Mouse (Mus musculus) cerebellum, adult 8-10 months (tissue): ENCODE measurements around the gene Gpr132.

Experiments used
- DNase-seq: peaks from one replicate; pipeline ENCODE4 v3.0.0; 2022

Gene Gpr132

DNA sequence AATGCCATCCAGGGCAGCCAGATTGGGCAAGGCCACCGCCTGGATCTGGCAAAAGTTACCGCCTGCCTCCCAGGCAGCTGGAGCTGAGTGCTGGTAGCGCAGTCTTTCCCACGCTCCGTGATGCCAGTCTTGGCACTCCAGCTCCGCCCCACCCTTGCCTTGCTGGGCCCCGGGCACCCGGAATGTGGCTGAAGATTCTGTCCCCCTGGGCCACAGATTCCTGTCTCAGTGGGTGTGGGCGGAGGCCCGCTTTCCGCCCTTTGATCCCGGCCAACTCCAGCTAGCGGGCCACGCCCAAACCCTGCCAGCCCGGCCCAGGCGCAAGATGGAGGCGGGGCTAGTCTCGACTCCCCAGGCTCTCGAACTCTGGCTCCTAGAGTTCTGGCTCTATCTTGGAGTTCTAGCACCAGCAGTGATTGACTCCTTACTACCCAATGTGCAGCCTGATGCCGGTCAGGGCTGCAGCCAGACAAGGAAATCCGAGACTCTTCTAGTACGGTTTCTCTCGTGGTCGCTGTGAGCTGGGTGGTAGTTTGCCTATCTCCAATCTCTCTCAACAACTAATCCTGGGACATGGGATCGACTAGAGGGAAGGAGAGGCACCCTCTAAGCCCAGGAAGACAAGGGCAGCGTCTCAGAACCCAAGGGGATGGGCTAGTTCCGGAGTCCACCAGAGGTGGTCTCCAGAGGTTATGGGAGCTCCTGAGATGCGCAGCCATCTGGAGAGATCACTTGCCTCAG lies 8.5 kb upstream of the Gpr132 start:
- DNase-seq = no peak

- peak; percentile 85 for DNase-seq
These were observed 7.4 kb upstream of the Gpr132 start for GRCm38 (mm10) chr12:112875225-112876013.

- no peak for DNase-seq
These were observed 6.2 kb upstream of the Gpr132 start for GRCm38 (mm10) chr12:112874199-112874598.

DNA sequence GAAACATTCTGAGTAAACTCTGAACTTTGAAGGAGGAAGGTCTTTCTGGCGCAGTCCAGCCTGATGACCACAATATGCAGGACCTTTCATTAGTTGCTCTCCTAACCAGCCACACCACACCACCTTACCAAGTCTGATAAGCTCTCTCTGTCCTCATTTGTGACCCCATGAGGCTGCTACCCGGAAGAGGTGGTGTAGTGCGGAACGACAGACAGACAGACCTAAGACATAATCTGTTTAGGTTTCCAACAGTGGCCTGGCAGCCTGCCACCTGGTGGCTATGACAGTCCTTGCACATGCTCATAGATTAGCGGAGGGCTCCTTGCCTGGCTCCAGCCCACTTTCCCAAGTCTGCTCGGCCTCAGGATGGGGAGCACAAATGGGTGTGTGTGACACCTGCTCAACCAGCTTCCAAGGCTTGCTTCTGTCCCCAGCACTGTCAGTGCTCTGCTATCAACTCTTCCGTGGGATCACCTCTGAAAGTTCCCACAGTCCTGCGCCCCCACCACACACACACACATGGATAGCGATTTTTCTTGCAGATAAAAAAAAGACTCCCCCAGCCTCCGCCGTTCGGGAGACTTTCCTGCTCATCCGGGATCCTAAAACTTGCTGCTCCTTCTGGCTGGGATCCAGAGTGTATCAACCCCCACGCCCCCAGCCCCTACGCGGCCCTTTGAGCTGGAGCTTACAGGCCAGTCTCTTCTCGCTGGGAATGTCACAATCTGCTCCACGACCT lies 5.6 kb upstream of the Gpr132 start:
- DNase-seq = no peak

DNA sequence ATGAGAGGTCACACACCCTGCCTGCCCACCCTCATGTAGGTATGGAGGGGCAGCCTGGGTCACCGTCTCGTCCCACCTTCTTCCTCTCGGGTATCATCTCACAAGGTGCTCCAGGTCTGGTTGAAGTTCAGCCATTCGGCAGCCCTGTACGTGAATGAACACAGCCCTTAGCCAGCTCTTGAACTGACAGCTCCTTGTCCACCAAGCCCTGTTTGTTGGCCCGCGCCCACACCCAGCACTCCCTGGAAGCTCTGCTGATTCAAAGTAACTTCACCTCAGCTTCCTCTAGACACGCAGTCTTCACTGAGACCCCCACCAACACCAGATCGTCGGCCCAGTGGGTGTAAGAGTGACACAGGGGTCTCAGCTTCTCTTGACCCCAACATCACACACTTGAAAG lies 5.0 kb upstream of the Gpr132 start:
- DNase-seq = no peak

GRCm38 (mm10) chr12:112871272-112871671 lies 3.2 kb upstream of the Gpr132 start:
- DNase-seq = no peak

- no peak for DNase-seq
These were observed 2.7 kb upstream of the Gpr132 start for GRCm38 (mm10) chr12:112870775-112871174.

DNA sequence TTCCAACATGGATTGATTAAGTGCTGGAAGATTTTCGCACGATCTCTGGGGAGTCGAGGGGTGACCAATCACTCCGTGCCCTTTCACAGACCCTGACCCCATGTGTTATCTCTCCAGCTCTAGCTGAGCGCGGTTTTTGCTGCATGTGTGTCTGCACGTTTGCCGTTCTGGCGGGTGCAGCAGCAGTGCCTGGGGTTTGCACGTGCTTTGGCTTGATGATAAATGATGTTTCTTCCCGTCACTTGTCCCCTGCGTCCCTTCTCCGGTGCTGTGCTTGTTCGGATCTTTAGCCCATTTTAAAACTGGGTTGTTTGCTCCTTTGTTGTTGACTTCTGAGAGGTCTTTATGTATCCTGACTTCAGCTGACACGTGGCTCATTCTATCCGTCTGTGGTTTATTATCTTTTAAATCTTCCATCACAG lies 1.8 kb upstream of the Gpr132 start:
- DNase-seq = no peak

- DNase-seq = no peak
These were observed 838 bp downstream of the Gpr132 start for GRCm38 (mm10) chr12:112867106-112867674.

- no peak for DNase-seq
These were observed 1.5 kb downstream of the Gpr132 start for GRCm38 (mm10) chr12:112866467-112867080.

- DNase-seq = no peak
These were observed 3.2 kb downstream of the Gpr132 start for GRCm38 (mm10) chr12:112864804-112865203.

- no peak for DNase-seq
These were observed 6.1 kb downstream of the Gpr132 start for GRCm38 (mm10) chr12:112861911-112862321.

DNA sequence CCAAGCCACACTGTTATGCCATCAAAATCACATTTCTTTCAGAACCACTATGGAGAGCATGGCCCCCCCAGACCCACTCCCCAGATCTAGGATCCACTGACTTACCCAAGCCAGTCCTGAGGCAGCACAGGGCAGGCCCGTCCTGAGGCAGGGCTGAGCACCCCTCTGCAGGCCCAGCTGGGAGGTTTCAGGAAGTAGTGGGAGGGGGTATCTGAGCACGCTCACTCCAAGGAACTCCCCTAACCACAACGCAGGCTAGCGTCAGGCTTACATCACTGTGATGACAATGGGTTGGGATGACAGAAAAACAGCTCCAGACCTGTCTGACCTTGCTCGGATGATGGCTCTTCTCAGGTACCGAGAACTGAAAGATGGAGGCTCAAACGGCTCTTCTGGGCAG lies 7.3 kb downstream of the Gpr132 start:
- DNase-seq = no peak

GRCm38 (mm10) chr12:112859930-112860329 lies 8.1 kb downstream of the Gpr132 start:
- no peak for DNase-seq

- no peak for DNase-seq
These were observed 9.3 kb downstream of the Gpr132 start for GRCm38 (mm10) chr12:112858581-112859336.

- no peak for DNase-seq
These were observed 10.8 kb downstream of the Gpr132 start for GRCm38 (mm10) chr12:112857021-112857925.

- DNase-seq = no peak
These were observed 11.7 kb downstream of the Gpr132 start for GRCm38 (mm10) chr12:112856338-112856737.

GRCm38 (mm10) chr12:112854610-112855333 lies 13.3 kb downstream of the Gpr132 start:
- no peak for DNase-seq

DNA sequence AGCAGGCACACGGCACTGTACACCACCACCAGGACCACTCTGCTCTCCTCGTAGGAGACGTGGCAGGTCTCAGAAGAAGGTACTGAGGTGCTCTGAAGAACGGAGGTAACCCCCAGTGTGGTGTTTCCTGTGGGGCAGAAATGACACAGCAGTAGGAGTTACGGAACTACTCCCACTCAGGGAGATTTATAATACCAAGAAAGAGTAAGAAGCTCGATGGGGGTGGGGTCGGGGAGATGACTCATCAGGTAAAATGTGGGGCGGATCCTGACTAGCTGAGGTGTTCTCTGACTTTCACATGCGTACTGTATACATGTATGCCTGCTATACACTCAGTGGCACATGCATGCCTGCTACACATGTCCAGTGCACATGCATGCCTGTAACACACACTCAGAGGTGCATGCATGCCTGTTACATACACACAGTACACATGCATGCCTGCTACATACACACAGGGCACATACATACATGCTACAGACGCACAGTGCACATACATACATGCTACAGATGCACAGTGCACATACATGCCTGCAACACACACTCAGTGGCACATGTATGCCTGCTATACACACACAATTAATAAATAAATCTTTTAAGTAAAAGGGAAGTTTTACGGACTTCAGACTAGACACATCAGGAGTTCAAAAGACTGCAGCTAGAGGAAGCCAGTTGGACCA lies 14.8 kb downstream of the Gpr132 start:
- no peak for DNase-seq

DNA sequence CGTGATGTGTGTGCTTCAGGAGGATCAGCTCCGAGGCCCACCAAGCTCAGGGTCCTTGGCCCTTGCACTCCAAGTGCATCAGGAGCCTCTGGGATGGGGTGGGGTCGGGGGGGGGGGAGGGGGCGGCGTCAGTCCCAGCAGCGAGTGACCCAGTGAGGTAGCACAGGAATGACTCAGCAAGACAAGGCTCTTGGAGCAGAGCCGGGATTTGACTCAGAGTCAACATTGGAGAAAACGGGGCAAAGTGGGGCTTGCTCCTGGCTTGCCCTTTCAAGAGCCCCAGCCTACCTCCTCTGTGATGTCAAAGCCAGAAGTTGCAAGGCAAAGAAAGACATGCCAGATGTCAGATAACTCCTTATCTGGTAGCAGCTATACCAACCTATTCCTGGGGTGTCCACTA lies 16.9 kb downstream of the Gpr132 start:
- DNase-seq = no peak
